Mouse (Mus musculus) WW6 (cell line): ENCODE results near the gene Dpf1.

Experiments used
- DNase-seq: peaks from one replicate; pipeline ENCODE4 v3.0.0-alpha.2; 2013; ENCODE audit warnings: low read depth, low spot score

Dpf1 gene

GRCm38 (mm10) chr7:29309749-29310148 is 6.0 kb downstream of the Dpf1 start:
- no peak for DNase-seq

- no peak for DNase-seq
These were observed 9.3 kb downstream of the Dpf1 start for GRCm38 (mm10) chr7:29313051-29313450.

- DNase-seq = no peak
These were observed 10.0 kb downstream of the Dpf1 start for GRCm38 (mm10) chr7:29313572-29314261.

- no peak for DNase-seq
These were observed 11.3 kb downstream of the Dpf1 start for GRCm38 (mm10) chr7:29314844-29315628.

DNA sequence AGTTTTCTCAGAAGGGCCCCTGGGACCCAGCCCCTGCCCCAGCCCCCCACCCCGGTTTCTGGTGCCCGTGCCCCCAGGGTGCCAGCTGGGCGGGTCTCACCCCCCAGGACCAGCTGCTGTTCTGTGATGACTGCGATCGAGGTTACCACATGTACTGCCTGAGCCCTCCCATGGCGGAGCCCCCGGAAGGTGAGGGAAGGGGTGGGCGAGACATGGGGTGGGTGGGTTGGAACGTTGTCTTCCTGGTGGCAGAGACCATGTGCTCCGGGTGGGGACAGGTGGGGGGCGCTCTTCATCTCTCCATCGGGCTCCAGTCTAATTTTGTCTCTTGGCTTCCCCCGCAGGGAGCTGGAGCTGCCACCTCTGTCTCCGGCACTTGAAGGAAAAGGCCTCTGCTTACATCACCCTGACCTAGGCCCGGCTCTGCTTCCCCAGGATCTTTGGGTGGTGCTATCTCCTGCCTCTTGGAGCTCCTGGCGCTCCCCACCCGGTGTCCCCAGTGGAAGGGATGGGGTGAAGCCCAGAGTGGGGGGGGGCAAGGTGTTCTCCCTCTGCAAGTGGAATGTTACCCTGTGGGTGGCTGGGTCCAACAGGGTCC is 12.5 kb downstream of the Dpf1 start:
- no peak for DNase-seq

DNA sequence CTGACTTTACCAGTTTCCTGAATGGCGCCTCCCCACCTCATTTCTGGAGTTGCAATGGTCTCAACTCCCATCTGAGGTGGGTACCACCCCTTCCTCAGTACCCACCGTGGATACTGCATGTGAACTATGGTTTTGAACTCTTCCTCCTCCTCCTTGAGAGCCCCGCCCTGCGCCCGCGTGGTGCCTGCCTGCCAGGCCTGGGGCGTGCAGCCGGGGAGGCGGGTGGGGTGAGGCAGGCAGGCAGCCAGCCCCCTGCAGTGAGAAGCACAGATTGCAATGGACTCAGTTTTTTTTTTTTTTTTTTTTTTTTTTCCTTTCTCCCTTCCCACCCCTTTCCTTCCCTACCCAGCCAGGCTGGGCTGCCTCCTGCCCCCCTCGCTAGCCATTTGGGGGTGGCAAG is 13.2 kb downstream of the Dpf1 start:
- DNase-seq = no peak

DNA sequence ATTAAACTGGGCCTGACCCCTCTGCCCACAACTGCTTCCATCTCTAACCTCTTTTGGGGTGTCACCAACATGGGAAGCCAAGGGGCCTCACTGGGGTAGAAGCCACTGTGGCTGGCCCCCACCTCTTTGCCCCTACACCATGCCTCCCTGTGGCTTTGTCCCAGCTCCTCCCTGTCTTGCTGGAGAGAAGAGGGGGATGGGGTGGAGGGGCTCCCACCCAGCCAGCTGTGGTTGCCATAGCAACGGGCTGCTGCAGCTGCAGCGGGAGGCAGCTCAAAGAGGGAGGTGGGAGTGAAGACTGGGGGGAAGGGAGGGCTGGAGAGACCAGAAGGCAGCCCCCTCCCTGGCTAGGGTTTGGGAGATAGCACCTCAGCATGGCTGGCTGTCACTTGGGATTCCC is 13.8 kb downstream of the Dpf1 start:
- no peak for DNase-seq

- no peak for DNase-seq
These were observed 14.6 kb downstream of the Dpf1 start for GRCm38 (mm10) chr7:29318115-29318911.

- DNase-seq = no peak
These were observed 15.9 kb downstream of the Dpf1 start for GRCm38 (mm10) chr7:29319337-29320307.

GRCm38 (mm10) chr7:29327087-29327486 is 23.3 kb downstream of the Dpf1 start:
- DNase-seq = no peak

GRCm38 (mm10) chr7:29328984-29329383 is 25.2 kb downstream of the Dpf1 start:
- DNase-seq = no peak

- DNase-seq = no peak
These were observed 30.4 kb downstream of the Dpf1 start for GRCm38 (mm10) chr7:29334156-29334555.

DNA sequence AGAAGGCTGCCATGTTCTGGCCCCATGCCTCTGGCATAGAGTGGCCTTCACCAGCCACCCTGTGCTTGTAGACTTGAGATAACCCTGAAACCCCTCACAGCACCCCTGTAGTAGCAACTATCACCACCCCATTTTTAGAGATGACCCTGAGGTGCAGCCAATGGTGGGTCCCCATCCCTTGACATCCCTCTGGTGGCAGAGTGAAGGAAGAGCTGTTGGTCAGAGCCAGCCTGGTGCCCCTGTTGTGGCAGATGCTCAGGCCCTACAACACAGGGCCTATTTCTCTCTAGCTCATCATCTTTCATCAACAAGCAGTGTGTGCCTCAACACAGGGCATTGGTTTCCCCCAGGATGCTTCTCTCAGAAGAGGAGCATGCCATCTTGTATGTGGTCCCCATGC is 31.5 kb downstream of the Dpf1 start:
- no peak for DNase-seq

- no peak for DNase-seq
These were observed 32.3 kb downstream of the Dpf1 start for GRCm38 (mm10) chr7:29335841-29336671.

GRCm38 (mm10) chr7:29336795-29337319 is 33.1 kb downstream of the Dpf1 start:
- DNase-seq = no peak

GRCm38 (mm10) chr7:29337766-29338165 is 34.0 kb downstream of the Dpf1 start:
- no peak for DNase-seq

- no peak for DNase-seq
These were observed 34.7 kb downstream of the Dpf1 start for GRCm38 (mm10) chr7:29338351-29338919.

DNA sequence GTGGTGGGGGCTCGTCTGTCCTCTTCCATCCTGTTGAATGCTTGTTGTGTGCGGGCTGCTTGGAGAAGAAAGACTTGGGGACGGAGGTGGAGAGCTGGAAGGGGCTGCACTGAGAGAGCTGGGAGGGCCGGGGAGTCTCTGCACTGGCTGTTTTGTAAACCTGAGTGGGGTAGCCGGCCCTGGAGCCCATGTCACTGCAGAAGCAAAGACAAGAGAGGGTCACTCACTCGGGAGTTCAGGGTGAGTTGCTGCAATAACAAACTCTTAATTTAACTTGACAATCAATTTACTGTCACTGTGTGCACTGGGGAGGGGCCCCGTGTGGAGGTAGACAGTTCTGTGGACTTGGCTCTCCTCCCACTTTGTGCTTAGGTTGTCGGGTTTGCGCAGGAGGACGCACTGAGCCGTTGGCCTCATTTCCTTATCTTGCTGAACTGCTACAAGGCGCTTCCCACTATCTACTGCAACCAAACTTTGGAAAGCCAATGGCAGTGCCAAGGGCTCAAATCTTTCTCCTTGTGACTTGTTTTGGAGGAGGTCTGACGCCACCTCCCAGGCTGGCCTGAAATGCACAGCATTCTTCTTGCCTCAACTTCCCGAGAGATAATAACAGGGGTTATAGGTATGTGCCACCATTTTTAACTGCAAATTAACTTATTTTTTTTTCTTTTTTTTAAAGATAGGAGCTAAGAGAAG is 35.4 kb downstream of the Dpf1 start:
- DNase-seq = no peak

GRCm38 (mm10) chr7:29340247-29340646 is 36.5 kb downstream of the Dpf1 start:
- DNase-seq = no peak
